Mouse (Mus musculus): ENCODE measurements around the gene Slc46a1. TPM values are rescaled to one million over a fixed set of nuclear protein-coding genes. Genes with fewer than 3 reads are reported as not detected.

Gene Slc46a1
- 7.7 and 7.8 TPM in 2 replicates for polyA plus RNA-seq (2012; rRNA removed)

- H3K36me3 ChIP-seq (ENCODE audit: control insufficient read depth, insufficient read depth, low read length): no peaks in the 10 kb centered on the region
- TF ChIP-seq CTCF (IDR thresholded peaks at IDR 0.05; ENCODE audit: control insufficient read depth, insufficient read depth, insufficient replicate concordance, low read depth, low read length): no peak
- peak; percentile 54 for TF ChIP-seq POLR2A (IDR thresholded peaks at IDR 0.05; ENCODE audit: control insufficient read depth, low read depth, low read length)
- H3K4me1 ChIP-seq (ENCODE audit: control insufficient read depth, insufficient read depth, low read length): peaks cover 15% of the 10 kb centered on the region
- H3K4me3 ChIP-seq (ENCODE audit: control insufficient read depth, low read depth, low read length): peak within 1 kb of the TSS; percentile 77
- no peaks in the 10 kb centered on the region for H3K27me3 ChIP-seq (ENCODE audit: control insufficient read depth, insufficient read depth, low read length)
- H3K27ac ChIP-seq (ENCODE audit: control insufficient read depth, insufficient read depth, low read depth, low read length): peak within 1 kb of the TSS; percentile 61
Observed at GRCm38 (mm10) chr11:78465568-78466180, at the start of gene Slc46a1. Slc46a1 (plus strand) TSS chr11:78465697.

- TF ChIP-seq POLR2A (IDR thresholded peaks at IDR 0.05; ENCODE audit: control insufficient read depth, low read depth, low read length) (no peak), CTCF (IDR thresholded peaks at IDR 0.05; ENCODE audit: control insufficient read depth, insufficient read depth, insufficient replicate concordance, low read depth, low read length) (no peak)
- Histone ChIP-seq H3K4me1 (ENCODE audit: control insufficient read depth, insufficient read depth, low read length) (peaks cover 7% of the 10 kb centered on the region), H3K36me3 (ENCODE audit: control insufficient read depth, insufficient read depth, low read length) (no peaks in the 10 kb centered on the region), H3K27me3 (ENCODE audit: control insufficient read depth, insufficient read depth, low read length) (no peaks in the 10 kb centered on the region), H3K4me3 (ENCODE audit: control insufficient read depth, low read depth, low read length) (no peak overlapping the region), H3K27ac (ENCODE audit: control insufficient read depth, insufficient read depth, low read depth, low read length) (no peak overlapping the region)
Observed at GRCm38 (mm10) chr11:78416854-78417253, 48.6 kb upstream of the Slc46a1 start.

GRCm38 (mm10) chr11:78420263-78420889 is 45.1 kb upstream of the Slc46a1 start:
- no peak overlapping the region for H3K27ac ChIP-seq (ENCODE audit: control insufficient read depth, insufficient read depth, low read depth, low read length)
- no peak overlapping the region for H3K4me3 ChIP-seq (ENCODE audit: control insufficient read depth, low read depth, low read length)
- no peaks in the 10 kb centered on the region for H3K27me3 ChIP-seq (ENCODE audit: control insufficient read depth, insufficient read depth, low read length)
- no peaks in the 10 kb centered on the region for H3K36me3 ChIP-seq (ENCODE audit: control insufficient read depth, insufficient read depth, low read length)
- H3K4me1 ChIP-seq (ENCODE audit: control insufficient read depth, insufficient read depth, low read length): no peaks in the 10 kb centered on the region
- TF ChIP-seq CTCF (IDR thresholded peaks at IDR 0.05; ENCODE audit: control insufficient read depth, insufficient read depth, insufficient replicate concordance, low read depth, low read length): no peak
- TF ChIP-seq POLR2A (IDR thresholded peaks at IDR 0.05; ENCODE audit: control insufficient read depth, low read depth, low read length): 0 out of 2 replicates have a peak, but pooled peaks have one; percentile 14

GRCm38 (mm10) chr11:78421201-78422009 is 44.1 kb upstream of the Slc46a1 start:
- no peak for TF ChIP-seq CTCF (IDR thresholded peaks at IDR 0.05; ENCODE audit: control insufficient read depth, insufficient read depth, insufficient replicate concordance, low read depth, low read length)
- no peak for TF ChIP-seq POLR2A (IDR thresholded peaks at IDR 0.05; ENCODE audit: control insufficient read depth, low read depth, low read length)

DNA sequence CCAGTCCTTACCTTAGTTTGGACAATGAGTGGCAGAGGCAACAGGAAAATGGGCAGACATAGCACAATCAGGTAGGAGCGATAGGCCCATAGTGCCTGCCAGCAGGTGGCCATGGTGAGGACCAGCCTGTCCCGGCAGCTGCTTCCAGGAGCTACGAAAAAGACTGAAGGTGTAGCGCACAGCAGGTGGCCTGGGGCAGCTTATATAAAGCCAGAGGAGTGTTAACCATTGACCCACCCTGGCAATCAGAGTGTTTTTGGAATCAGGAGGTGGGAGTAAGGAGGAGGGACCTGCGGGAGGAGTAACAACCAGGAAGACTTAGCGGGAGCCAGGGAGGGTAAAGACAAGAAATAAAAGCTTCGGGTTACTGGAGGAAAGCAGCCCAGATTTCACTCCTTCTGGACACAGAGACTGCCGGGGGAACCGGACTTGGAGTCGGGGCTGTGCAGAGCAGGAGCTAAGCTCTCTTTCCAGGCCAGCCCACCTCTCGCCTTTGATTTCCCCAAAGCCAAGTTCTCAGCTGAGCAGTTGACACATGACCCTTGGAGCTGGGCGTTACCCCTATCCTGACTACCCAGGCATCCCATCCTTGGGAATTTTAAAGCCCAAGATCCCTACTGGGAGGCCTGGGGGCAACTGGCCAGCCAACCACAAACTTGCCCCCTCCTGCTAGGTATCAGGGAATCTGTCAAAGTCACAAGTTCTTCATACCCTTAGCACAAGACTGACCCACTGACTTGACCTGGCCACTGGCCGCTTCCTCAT is 43.3 kb upstream of the Slc46a1 start, which contains the start of gene Slc13a2:
TSS of gene Slc13a2 (minus strand) at position 163 of the 765 bp plus-strand sequence.
- no peaks in the 10 kb centered on the region for H3K4me1 ChIP-seq (ENCODE audit: control insufficient read depth, insufficient read depth, low read length)
- no peaks in the 10 kb centered on the region for H3K27me3 ChIP-seq (ENCODE audit: control insufficient read depth, insufficient read depth, low read length)
- H3K36me3 ChIP-seq (ENCODE audit: control insufficient read depth, insufficient read depth, low read length): no peaks in the 10 kb centered on the region
- TF ChIP-seq CTCF (IDR thresholded peaks at IDR 0.05; ENCODE audit: control insufficient read depth, insufficient read depth, insufficient replicate concordance, low read depth, low read length) (no peak), POLR2A (IDR thresholded peaks at IDR 0.05; ENCODE audit: control insufficient read depth, low read depth, low read length) (peak; percentile 26; the same call in 1 of the 2 replicates)
- no peak within 1 kb of the TSS for H3K4me3 ChIP-seq (ENCODE audit: control insufficient read depth, low read depth, low read length)
- peak within 1 kb of the TSS; percentile 27 for H3K27ac ChIP-seq (ENCODE audit: control insufficient read depth, insufficient read depth, low read depth, low read length)

More at GRCm38 (mm10) chr11:78421201-78422009, 44.1 kb upstream of the Slc46a1 start:
- no peaks in the 10 kb centered on the region for H3K36me3 ChIP-seq (ENCODE audit: control insufficient read depth, insufficient read depth, low read length)
- H3K4me3 ChIP-seq (ENCODE audit: control insufficient read depth, low read depth, low read length): no peak overlapping the region
- H3K4me1 ChIP-seq (ENCODE audit: control insufficient read depth, insufficient read depth, low read length): no peaks in the 10 kb centered on the region
- H3K27me3 ChIP-seq (ENCODE audit: control insufficient read depth, insufficient read depth, low read length): no peaks in the 10 kb centered on the region
- H3K27ac ChIP-seq (ENCODE audit: control insufficient read depth, insufficient read depth, low read depth, low read length): peak overlapping the region; percentile 27

DNA sequence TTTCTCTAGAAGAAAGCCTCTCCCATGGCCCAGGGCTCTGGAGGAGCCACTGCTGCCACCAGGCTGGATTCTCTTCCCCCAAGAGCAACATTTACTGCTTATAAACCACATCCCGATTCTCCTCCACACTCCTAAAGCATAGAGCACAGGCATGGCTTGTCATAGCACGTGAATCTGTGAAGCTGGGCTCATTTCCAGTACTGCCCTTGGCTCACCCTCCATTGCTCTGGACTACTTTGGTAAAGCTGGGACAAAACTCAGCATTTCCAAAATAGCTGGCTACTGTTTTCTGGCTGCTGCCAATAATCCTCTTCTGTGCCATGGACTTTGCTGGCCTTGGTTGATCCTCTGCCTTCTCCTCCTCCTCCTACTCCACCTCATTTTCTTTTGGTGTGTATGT is 41.1 kb upstream of the Slc46a1 start:
- no peak overlapping the region for H3K4me3 ChIP-seq (ENCODE audit: control insufficient read depth, low read depth, low read length)
- H3K36me3 ChIP-seq (ENCODE audit: control insufficient read depth, insufficient read depth, low read length): no peaks in the 10 kb centered on the region
- no peak overlapping the region for H3K27ac ChIP-seq (ENCODE audit: control insufficient read depth, insufficient read depth, low read depth, low read length)
- TF ChIP-seq CTCF (IDR thresholded peaks at IDR 0.05; ENCODE audit: control insufficient read depth, insufficient read depth, insufficient replicate concordance, low read depth, low read length): no peak
- no peak for TF ChIP-seq POLR2A (IDR thresholded peaks at IDR 0.05; ENCODE audit: control insufficient read depth, low read depth, low read length)
- no peaks in the 10 kb centered on the region for H3K27me3 ChIP-seq (ENCODE audit: control insufficient read depth, insufficient read depth, low read length)
- no peaks in the 10 kb centered on the region for H3K4me1 ChIP-seq (ENCODE audit: control insufficient read depth, insufficient read depth, low read length)
